Mouse (Mus musculus) common myeloid progenitor, adult 5-6 weeks (primary cell): Measurements from ENCODE around the gene Vps72. TPM values are rescaled to one million over a fixed set of nuclear protein-coding genes. Genes with fewer than 3 reads are reported as not detected.
A peak's percentile ranks its signal among the peaks of the same experiment; 100 is the strongest.
"Not testable (repeated sequence)": the region's sequence is repeated elsewhere in the genome, so short reads cannot be mapped to it uniquely, and the experiment has no call there.

Experiments
- ATAC-seq: replicated peaks from 2 replicates; pipeline ENCODE4 v1.8.0; 2016; ENCODE audit warnings: low read depth, mild to moderate bottlenecking, moderate TSS enrichment, inconsistent platforms; ENCODE audit not compliant: poor library complexity, severe bottlenecking
- total RNA-seq: library from RNA; stranded (forward); fragments of 200-1000, 187-1606 nt; gene quantifications from 2 replicates; pipeline ENCODE4 v1.2.3, GENCODE M21; 2017

Gene Vps72
- total RNA-seq, 1 experiment from 2014 or later: 82.0 TPM

- not testable (repeated sequence) for ATAC-seq
Observed at GRCm38 (mm10) chr3:95132389-95132788, 21.6 kb downstream of the Vps72 start.

DNA sequence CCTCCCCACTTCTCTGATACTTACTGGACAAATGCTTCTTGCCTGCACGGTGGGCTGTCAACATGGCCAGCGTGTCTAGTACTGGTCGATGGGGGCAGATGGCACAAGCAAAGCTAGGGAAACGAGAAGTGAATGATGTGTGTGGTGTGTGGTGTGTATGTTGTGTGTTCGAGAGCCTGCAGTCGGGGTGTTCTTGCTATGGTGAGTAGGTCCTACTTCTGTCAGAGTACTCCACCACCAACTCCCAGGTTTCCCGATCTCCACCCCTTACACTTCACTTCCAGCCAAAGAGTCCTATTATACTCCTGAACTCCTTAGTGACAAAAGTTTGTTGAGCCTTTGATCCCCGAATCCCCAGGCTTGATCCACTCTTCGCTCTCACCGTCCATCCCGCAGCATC is 22.4 kb downstream of the Vps72 start:
- ATAC-seq: no peak

DNA sequence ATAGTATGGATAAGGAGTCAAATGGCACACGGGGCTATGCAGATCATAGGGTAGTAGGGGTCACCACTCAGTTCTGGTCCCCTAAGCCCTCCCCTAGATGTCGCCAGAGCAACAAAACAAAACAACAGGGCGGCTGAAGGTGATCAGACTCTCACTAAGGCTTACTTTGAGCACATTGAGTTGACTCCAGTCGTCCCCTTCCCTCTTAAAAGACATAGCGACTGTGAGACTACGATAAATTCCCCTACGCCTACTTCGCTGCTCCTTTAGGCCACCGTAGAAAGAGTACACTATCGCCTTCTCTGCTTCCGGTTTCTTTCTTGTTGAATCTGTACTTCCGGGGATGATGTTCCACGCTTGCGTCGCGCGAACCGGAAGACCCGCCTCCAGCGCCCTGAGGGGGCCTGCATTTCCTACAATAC is 22.9 kb downstream of the Vps72 start, which contains the start of the genes Scnm1 and Lysmd1:
Gene Scnm1 (minus strand): TSS at position 332 of the 422 bp plus-strand sequence.
Gene Lysmd1 (plus strand): TSS at position 409 of the 422 bp plus-strand sequence.
- ATAC-seq: peak; percentile 82

DNA sequence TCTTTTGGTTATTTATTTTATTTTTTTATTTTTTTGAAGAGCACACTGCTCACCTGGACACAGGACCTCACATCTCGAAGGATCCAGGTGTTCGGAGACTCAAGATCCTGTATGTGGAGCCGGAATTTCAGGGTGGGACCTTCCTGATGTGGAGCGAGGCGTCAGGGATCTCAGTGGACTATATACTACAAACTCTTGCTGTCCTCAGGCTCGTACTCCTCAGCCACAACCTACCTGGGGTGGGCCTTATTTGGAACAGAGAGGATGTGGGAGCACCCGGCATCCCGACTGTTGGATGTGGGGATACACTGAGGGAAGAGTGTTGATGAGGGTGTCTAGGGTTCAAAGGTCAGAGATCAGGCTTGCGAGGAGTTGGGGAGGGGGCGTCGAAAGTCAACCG is 23.3 kb downstream of the Vps72 start:
- ATAC-seq: not testable (repeated sequence)

DNA sequence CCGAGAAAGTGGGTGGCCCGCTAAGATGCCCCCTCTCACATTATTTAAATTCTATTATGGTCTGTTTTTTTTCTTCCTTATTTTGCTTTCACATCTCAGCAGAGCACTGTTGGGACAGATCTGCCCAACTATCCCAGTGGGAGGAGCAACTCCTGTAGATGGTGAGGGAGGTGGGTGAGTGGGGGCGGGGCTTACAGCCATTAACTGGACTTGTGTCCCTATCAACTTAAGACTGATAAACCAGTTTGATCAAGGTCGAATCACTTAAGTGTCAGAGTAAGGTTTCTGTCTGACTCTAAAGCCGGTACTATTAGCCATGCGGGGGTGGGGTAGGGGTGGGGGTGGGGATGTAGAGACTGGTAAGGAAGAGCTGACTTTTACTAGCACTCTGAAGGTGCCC is 24.2 kb downstream of the Vps72 start:
- ATAC-seq: peak; percentile 33

DNA sequence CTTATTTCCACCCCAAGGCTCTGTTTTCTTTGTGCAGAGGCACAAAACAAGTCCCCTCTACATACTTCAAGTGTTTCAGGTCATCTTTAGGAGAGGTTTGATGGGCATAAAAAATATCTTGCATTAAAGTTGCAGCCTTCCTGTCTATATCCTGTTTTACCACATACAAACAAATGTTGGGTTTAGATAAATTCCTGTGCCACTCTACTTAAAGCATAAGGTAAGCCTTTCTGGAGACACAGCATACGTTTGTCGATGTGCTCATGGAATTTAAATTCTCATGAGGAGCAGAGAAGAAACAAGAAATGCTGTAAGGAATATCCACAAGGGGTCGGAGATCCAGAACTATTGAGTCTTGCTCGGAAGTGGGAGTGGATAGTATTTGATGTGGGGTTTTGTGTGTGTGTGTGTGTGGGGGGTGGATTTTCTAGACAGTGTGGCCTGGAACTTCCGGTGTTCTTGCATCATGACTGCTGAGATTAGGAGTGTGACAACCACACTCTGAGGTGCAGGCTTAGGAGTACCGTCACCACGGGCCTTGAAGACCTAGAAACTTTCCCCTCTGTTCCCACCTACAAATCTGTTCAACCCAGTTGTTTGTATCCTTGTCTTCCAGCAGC is 24.7 kb downstream of the Vps72 start:
- ATAC-seq: peak; percentile 51

- peak; percentile 7; the same call in 1 of the 2 replicates for ATAC-seq
Observed at GRCm38 (mm10) chr3:95136336-95136735, 25.5 kb downstream of the Vps72 start.

GRCm38 (mm10) chr3:95139586-95140288 is 28.9 kb downstream of the Vps72 start:
- no peak for ATAC-seq

DNA sequence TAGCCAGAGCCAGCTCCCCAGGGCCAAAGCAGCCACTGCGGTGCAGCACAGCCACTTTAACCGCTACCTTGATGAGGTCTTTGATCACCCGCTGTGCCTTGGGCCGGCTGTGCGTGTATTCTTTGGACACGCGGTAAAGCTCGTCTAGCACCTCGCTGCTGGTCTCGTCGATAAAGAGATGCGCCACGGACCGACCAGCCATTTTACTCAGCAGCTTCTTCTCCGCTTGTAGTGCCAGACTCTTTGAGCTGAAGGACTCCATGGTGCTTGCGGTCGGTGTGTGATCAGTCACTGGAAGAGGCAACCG is 29.4 kb downstream of the Vps72 start:
- no peak for ATAC-seq

DNA sequence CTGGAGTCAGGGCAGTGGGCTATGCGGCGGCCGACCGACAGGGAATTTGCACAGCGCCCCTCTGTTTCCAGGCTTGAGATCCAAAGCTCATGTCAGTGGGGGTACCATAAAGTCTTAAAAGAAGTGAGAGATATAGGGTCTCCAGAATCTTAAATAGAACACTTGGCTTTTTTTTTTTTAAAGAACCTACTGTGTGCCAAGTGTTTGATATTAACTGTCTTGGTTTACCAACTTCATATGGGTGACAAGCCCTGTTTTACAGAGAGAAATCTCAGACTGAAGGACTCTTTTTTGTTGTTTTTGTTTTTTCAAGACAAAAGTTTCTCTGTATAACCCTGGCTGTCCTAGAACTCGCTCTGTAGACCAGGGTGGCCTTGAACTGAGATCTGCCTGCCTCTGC is 30.0 kb downstream of the Vps72 start:
- ATAC-seq: no peak

DNA sequence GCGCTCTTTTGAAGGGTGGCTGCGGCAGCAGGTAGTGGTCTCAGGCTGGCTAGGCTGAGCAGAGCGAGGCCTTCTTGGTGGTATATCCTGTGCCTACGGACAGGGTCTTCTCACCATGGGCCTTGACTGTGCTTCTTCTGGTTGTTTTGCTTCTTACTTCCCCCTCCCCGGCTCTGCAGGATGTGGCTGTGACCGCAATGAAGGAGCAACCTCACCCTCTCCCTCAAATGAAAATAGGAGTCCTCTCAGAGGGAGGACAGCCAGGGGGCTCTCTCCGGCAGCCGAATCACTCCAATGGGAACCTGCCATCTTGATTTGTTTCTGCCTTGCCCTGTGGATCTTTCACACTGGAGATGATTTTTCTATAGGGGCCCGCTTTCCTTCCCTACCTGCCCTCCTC is 30.7 kb downstream of the Vps72 start:
- peak; percentile 80 for ATAC-seq

DNA sequence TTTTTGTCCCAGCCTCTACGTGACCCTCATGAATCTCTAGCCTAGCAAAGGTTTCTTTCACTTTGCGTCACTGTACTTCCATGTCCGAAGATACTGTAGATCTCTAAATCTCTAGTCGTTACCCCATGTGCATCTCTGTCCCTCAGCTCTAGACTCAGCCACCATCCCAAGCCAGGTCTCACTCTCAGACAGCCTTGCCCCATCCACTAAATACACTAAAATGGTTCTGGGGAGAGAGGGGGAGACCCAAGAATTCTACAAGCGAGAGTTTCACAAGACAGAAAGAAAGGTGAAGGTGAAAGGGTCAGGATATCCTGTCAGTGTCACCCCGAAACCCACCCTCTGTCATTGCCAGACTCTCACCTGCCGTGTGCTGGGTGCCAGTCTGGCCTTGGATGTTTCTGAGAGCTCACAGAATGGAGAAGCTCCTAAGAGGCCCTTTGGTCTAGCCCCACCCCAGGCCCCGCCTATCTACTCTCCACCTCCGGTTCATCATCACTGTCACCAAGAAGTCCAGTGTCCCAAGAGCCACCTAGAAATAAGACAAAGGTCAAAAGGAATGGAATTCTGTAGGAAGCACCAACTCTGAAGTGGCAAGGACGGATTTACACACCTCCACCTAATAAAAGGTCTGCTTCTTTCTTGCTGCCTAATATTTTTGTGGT is 31.3 kb downstream of the Vps72 start, which contains the start of gene Tnfaip8l2:
Gene Tnfaip8l2 (minus strand): TSS at position 409 of the 665 bp plus-strand sequence.
- ATAC-seq: peak; percentile 55

- peak; percentile 76 for ATAC-seq
Observed at GRCm38 (mm10) chr3:95142617-95143011, 31.8 kb downstream of the Vps72 start.

DNA sequence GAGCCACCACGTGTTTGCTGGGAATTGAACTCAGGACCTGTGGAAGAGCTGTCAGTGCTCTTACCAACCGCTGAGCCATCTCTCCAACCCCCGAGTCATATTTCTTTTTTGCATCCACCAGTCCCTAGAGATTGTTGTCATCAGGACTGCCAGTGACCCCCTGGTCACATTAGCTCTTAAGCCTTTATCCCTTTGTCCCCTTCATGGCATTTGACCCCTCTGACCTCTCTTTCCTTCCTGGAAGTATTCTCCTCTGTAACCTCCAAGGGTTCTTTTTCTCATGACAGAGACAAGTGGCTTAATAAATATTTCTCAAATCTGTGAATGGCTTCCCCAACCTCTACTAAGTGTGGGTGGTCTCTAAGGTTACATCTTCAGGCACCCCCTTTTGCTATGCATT is 37.1 kb downstream of the Vps72 start:
- no peak for ATAC-seq

- ATAC-seq: peak; percentile 98
Observed at GRCm38 (mm10) chr3:95153874-95154273, 43.1 kb downstream of the Vps72 start.

DNA sequence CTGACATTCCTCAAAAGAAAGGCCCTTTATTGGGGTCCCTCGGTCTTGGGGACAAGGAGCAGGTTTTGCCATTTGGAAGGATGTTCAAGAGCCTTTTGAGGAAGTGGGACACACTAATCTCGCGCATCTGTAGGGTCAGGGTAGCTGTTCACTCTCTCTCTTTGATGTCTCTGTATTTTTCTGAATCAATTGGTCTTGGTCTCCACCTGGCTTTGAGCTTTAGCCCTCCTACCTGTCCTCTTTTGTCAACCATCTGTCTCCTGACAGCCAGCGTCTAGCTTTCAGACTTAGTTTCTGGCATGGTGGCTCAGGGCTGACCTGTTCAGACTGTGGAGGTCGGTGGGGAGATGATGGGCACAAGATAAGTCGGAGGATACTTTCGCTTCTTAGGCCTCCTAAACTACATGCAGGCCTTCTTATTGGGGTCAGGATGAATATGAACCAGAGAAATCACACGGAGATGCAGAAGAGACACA is 48.7 kb downstream of the Vps72 start:
- ATAC-seq: peak; percentile 9; the same call in 1 of the 2 replicates

- ATAC-seq: peak; percentile 97
Observed at GRCm38 (mm10) chr3:95159987-95160963, 49.5 kb downstream of the Vps72 start, which contains the start of gene Sema6c. TSS of gene Sema6c (plus strand) at chr3:95160457.

- ATAC-seq: no peak
Observed at GRCm38 (mm10) chr3:95161041-95161551, 50.3 kb downstream of the Vps72 start.

DNA sequence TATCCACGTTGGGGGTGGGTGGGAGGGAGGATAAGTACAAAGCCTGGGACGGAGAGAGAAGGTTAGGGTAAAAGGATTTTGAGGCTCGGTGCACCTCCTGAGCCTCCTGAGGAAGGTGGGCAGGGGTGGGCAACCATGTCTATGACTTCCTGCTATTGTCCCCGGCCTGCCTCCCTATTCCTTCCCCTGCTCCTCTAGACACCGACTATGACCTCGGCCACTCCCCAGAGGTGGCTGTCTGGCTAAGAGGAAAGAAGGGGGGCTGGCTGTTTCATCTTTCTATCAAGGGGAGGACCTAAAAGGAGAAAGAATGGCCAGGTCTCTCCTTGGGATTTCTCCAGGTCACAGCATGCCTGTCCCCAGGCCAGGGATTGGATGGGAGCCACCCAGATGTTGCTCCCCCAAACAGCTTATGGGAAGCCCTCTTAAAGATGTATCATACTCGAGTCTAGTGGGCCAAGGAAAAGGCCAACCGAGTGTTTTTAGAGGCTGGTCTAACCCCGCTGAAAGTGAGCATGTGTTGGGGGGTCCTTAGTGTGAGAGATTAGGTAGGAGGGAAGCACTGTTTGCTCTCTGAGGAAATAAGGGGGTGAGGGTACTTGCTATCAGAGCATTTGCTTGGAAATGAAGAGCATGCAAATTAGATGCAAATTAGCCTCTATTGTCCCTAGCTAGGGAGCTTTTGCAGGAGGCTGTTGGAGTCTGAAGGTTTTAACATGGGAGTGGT is 51.0 kb downstream of the Vps72 start:
- ATAC-seq: no peak
